Mouse (Mus musculus) liver, adult 10 weeks (tissue): Measurements from ENCODE around the gene Lum. TPM values are rescaled to one million over a fixed set of nuclear protein-coding genes. Genes with fewer than 3 reads are reported as not detected.

Experiments used
- polyA plus RNA-seq: library from polyadenylated mRNA; stranded (reverse); fragments of 350-450 nt; fragmentation: Illumina TruSeq; extraction: RNeasy Lipid Tissue Mini Kit (QIAGEN cat#74804); gene quantifications from one replicate; pipeline ENCODE4 v1.2.3, GENCODE M21; 2014; ENCODE audit warnings: low read depth, low replicate concordance

Lum gene
- 23.4 TPM for polyA plus RNA-seq

DNA sequence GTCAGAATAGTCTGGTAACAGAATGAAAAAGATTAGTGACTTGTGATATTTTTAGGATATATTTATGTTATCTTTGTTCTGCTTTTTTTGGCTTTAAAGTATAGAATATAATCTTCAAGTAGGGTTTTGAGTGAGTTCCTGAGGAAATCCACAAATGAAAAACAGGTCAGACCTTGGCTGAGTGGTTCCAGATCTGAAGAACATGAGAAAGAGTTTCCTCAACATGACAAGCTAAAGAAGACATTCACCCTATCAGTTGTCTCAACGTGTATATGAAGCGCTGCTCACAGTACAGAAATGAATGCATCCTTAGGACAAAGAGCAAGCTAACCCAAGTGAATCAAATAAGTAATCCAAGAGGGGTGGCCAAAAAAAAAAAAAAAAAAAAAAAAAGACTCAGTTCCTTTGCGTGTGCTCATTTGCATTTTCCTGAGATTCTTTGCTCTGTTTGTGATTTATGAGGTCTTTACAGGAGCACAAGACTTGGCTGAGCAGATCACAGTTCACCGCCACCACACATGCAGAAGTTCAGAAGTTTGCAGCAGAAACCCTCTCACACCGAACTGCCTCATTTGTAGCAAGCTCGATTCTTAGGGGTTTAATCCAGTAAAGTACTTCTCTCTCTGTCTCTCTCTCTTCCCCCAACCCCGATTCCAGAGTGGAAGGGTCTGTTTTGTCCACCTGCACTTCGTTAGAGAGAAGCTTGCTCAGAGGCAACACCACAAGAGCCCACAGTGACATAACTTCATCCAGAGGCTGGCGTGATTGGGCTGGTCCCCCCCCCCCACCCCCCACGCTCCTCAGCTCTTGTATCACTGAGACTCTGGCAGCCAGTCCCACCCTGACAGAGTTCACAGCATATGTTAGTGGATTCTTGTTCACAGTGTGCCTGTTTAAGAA lies at the start of gene Lum:
Lum (plus strand) TSS at position 172 of the 900 bp plus-strand sequence.

DNA sequence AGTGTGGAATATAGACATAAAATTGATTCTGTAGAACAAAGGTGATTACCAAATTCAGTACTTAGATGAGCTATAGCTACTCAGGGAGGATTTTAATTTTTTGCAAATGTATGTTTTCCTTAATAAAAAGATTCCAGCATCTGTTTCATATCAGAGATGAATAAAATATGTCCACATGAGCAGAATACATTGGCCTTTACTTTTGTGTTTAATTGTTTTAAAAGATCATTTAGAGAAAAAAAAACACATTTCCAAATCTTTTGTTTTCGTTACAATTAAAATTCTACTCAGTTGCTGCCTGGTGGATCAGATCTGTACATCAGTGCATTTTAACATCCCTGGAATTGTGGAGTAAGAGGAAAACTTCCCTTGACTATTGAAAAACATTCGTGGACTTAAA lies 41.7 kb downstream of the Lum start, which contains the start of gene Kera:
Kera (plus strand) TSS at position 301 of the 400 bp plus-strand sequence.

Other genes with a start within 250 kb of the Lum start
- 326 TPM for gene Dcn, start 85.5 kb upstream of the Lum start, polyA plus RNA-seq
- not detected for gene Kera, start 41.8 kb downstream of the Lum start, polyA plus RNA-seq
- not detected for gene Epyc, start 78.9 kb downstream of the Lum start, polyA plus RNA-seq
- gene Ccer1, start 127.9 kb downstream of the Lum start, polyA plus RNA-seq = not detected
- gene C030005K15Rik, start 161.6 kb downstream of the Lum start, polyA plus RNA-seq = not detected